Mouse (Mus musculus) G1E (cell line): Measurements from ENCODE around the gene Olfr790. TPM values are rescaled to one million over a fixed set of nuclear protein-coding genes. Genes with fewer than 3 reads are reported as not detected.

Source experiments
- ATAC-seq: 2 replicates; pipeline ENCODE4 v1.8.0; 2016; ENCODE audit warnings: mild to moderate bottlenecking; ENCODE audit not compliant: insufficient number of reproducible peaks, poor library complexity, low FRiP score, severe bottlenecking; ENCODE audit errors: extremely low read depth
- DNase-seq: peaks from one replicate; pipeline ENCODE4 v3.0.0; 2012; ENCODE audit warnings: low spot score
- H3K27me3 ChIP-seq: 2 replicates; pipeline ENCODE4 v1.6.1; 2012; ENCODE audit warnings: mild to moderate bottlenecking, low read length, inconsistent platforms; ENCODE audit not compliant: insufficient read depth
- H3K36me3 ChIP-seq: replicated peaks from 2 replicates; pipeline ENCODE3; 2012; ENCODE audit warnings: mild to moderate bottlenecking, inconsistent platforms
- H3K4me1 ChIP-seq: 2 replicates; pipeline ENCODE4 v1.6.1; 2012; ENCODE audit warnings: low read depth, low read length, inconsistent platforms, mixed read lengths; ENCODE audit not compliant: insufficient read depth
- H3K4me3 ChIP-seq: 2 replicates; pipeline ENCODE4 v1.5.1; 2012; ENCODE audit warnings: low read depth, mild to moderate bottlenecking, inconsistent platforms, low read length, moderate library complexity, mixed read lengths
- H3K9me3 ChIP-seq: replicated peaks from 2 replicates; pipeline ENCODE4 v1.6.1; 2012; ENCODE audit warnings: inconsistent platforms
- CTCF ChIP-seq: IDR thresholded peaks from 2 replicates; pipeline ENCODE4 v1.5.1; 2012; ENCODE audit warnings: low read depth, low read length, inconsistent platforms, mixed read lengths
- GATA1 ChIP-seq: IDR thresholded peaks from 2 replicates; pipeline ENCODE4 v1.6.1; 2012; ENCODE audit warnings: borderline replicate concordance, low read length, inconsistent platforms, mixed read lengths
- GATA2 ChIP-seq: IDR thresholded peaks from 2 replicates; pipeline ENCODE4 v1.6.1; 2012; ENCODE audit warnings: low read depth, low read length, inconsistent platforms, borderline replicate concordance
- POLR2AphosphoS5 ChIP-seq: IDR thresholded peaks from 2 replicates; pipeline ENCODE4 v1.6.1; 2012; ENCODE audit warnings: low read depth, low read length, inconsistent platforms; ENCODE audit not compliant: insufficient replicate concordance
- TAL1 ChIP-seq: conservative IDR thresholded peaks from 2 replicates; pipeline ENCODE4 v1.6.1; 2012; ENCODE audit warnings: low read depth, low read length, inconsistent platforms, mixed read lengths
- polyA plus RNA-seq: library from polyadenylated mRNA; stranded (reverse); fragments of >175 nt; gene quantifications from 2 replicates; pipeline ENCODE4 v1.2.3, GENCODE M21; 2012
- total RNA-seq, 2 experiments: library from RNA; stranded (forward) in 1 of 2; stranded (reverse) in 1 of 2; fragments of 200-1000 nt in 1 of 2; fragments of >200 nt in 1 of 2; fragmentation: Nextera tagmentation in 1 of 2; gene quantifications; 2 replicates each; pipeline ENCODE4 v1.2.3; 2014 to 2017

Gene Olfr790
- total and polyA plus RNA-seq, 3 experiments, result 0.11 TPM; not detected in 2

DNA sequence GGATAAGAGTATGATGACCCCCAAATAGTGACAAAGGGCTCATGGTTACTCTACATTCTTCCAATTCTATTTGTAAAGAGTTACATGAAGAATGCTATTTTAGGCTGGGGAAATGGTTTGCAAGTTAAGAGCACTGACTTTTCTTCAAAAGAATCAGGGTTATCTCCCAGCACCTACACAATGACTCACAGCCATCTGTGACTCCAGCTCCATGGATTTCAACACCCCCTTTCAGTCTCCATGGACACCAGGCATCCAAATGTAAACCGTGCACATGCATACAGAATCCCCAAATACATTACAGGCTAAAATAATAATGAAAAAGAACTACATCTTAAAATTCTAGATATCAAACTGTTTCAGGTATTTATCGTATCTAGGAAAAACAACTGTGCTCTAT is 8.2 kb upstream of the Olfr790 start:
- Histone ChIP-seq H3K4me1 (no peaks in the 10 kb centered on the region), H3K9me3 (no peaks in the 10 kb centered on the region), H3K4me3 (no peak overlapping the region), H3K27me3 (no peaks in the 10 kb centered on the region), H3K36me3 (no peaks in the 10 kb centered on the region)
- ATAC-seq (no peak), DNase-seq (no peak)
- no peak for TF ChIP-seq POLR2AphosphoS5
- TF ChIP-seq GATA2, result no peak
- TF ChIP-seq TAL1, result no peak
- TF ChIP-seq CTCF, result no peak
- TF ChIP-seq GATA1, result no peak

DNA sequence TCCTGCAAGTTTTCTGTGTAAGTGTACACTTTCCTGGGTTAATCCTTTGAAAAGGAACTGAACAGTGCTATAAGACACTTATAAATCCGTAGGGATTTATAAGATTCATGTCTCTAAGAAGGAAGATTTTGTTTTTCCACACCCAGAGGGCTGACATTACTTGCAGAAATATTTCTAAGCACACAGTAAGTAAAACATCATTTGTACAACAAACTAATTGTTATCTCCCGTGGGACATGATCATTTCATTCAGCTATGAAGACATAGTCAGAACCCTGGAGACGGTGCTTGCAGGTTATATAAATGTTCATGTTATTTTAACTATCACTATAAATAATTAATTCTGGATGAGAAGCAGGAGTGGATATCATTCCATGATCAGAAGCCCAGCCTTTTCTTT is 23.2 kb downstream of the Olfr790 start, which contains the start of gene Olfr791:
Gene Olfr791 (plus strand): TSS at position 301 of the 400 bp plus-strand sequence.
- ATAC-seq, result no peak
- no peak for TF ChIP-seq TAL1
- H3K4me3 ChIP-seq, result no peak within 1 kb of the TSS
- no peaks in the 10 kb centered on the region for H3K27me3 ChIP-seq
- H3K36me3 ChIP-seq, result no peaks in the 10 kb centered on the region
- no peaks in the 10 kb centered on the region for H3K4me1 ChIP-seq
- no peaks in the 10 kb centered on the region for H3K9me3 ChIP-seq
- no peak for DNase-seq

DNA sequence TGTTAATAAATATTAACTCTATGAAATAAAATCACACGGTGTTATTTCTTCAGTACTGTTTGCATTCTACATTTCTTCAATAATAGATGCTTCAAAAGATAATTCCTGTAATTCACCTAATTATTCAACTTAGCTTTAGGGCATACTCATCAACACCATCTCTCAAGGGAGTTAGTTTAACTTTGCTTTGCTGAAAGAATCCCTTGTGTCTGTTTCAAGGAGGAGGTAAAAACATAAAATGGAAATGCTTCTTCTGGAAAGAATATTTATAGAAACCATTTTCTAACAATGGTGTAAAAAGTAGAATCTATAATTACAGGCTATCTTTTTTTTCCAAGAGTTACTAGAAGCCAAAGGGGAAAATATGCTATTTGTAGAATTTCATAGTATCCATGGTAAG is 40.6 kb downstream of the Olfr790 start, which contains the start of gene Olfr792:
Gene Olfr792 (plus strand): TSS at position 301 of the 400 bp plus-strand sequence.
- Histone ChIP-seq H3K4me1 (no peaks in the 10 kb centered on the region), H3K36me3 (no peaks in the 10 kb centered on the region), H3K27me3 (no peaks in the 10 kb centered on the region), H3K9me3 (no peaks in the 10 kb centered on the region), H3K4me3 (no peak within 1 kb of the TSS)
- ATAC-seq, result no peak
- no peak for TF ChIP-seq GATA2
- TF ChIP-seq CTCF, result no peak
- no peak for TF ChIP-seq GATA1
- DNase-seq, result no peak

DNA sequence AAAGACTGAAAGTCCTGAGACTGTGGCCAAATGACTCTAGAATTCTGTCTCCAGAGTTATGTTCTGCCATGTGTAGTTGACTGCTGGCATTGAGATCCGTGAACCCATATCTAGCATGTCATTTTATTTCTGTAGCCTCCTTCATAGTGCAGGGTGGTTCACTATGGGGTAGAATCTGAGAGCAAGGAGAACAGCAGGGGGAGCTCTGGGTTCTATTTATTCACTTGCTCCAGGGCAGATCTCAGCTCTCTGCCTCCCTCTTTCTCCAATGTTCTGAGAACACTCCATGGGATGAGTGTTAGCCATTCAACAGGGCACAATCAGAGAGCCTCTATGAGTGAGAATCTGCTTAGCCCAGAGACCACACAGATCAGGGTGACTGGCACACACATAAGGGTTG is 51.1 kb downstream of the Olfr790 start:
- H3K4me1 ChIP-seq, result no peaks in the 10 kb centered on the region
- H3K36me3 ChIP-seq, result no peaks in the 10 kb centered on the region
- TF ChIP-seq CTCF, result no peak
- no peak for TF ChIP-seq GATA1
- TF ChIP-seq TAL1, result no peak
- no peak for TF ChIP-seq POLR2AphosphoS5
- TF ChIP-seq GATA2, result no peak
- H3K4me3 ChIP-seq, result no peak overlapping the region
- ATAC-seq (no peak), DNase-seq (no peak)
- peaks cover 2% of the 10 kb centered on the region for H3K9me3 ChIP-seq
- no peaks in the 10 kb centered on the region for H3K27me3 ChIP-seq

Other genes starting within 250 kb of the Olfr790 start
Only the 20 nearest of the 24 such genes appear.
- gene Olfr780, start 180.4 kb upstream of the Olfr790 start, total RNA-seq (2014; fragmentation: Nextera tagmentation), result not detected in 2 replicates
- gene Olfr780, start 180.4 kb upstream of the Olfr790 start, total RNA-seq (2017), result 0.17 and 0.33 TPM in 2 replicates
- gene Olfr780, start 180.4 kb upstream of the Olfr790 start, polyA plus RNA-seq, result not detected in 2 replicates
- gene Olfr781, start 169.6 kb upstream of the Olfr790 start, total RNA-seq (2014; fragmentation: Nextera tagmentation), result not detected in 2 replicates
- not detected in 2 replicates for gene Olfr781, start 169.6 kb upstream of the Olfr790 start, total RNA-seq (2017)
- not detected in 2 replicates for gene Olfr781, start 169.6 kb upstream of the Olfr790 start, polyA plus RNA-seq
- not detected in 2 replicates for gene Olfr782, start 149.6 kb upstream of the Olfr790 start, total RNA-seq (2014; fragmentation: Nextera tagmentation)
- gene Olfr782, start 149.6 kb upstream of the Olfr790 start, total RNA-seq (2017), result 0.23 TPM in 1 of 2 replicates, not detected in the other
- gene Olfr782, start 149.6 kb upstream of the Olfr790 start, polyA plus RNA-seq, result not detected in 2 replicates
- gene Olfr784, start 114.4 kb upstream of the Olfr790 start, total RNA-seq (2014; fragmentation: Nextera tagmentation), result not detected in 2 replicates
- 0.12 and 0.16 TPM in 2 replicates for gene Olfr784, start 114.4 kb upstream of the Olfr790 start, total RNA-seq (2017)
- not detected in 2 replicates for gene Olfr784, start 114.4 kb upstream of the Olfr790 start, polyA plus RNA-seq
- not detected in 2 replicates for gene Olfr785, start 93.1 kb upstream of the Olfr790 start, total RNA-seq (2014; fragmentation: Nextera tagmentation)
- 0.06 TPM in 1 of 2 replicates, not detected in the other for gene Olfr785, start 93.1 kb upstream of the Olfr790 start, total RNA-seq (2017)
- not detected in 2 replicates for gene Olfr785, start 93.1 kb upstream of the Olfr790 start, polyA plus RNA-seq
- not detected in 2 replicates for gene Olfr786, start 71.2 kb upstream of the Olfr790 start, total RNA-seq (2014; fragmentation: Nextera tagmentation)
- gene Olfr786, start 71.2 kb upstream of the Olfr790 start, total RNA-seq (2017), result not detected in 2 replicates
- not detected in 2 replicates for gene Olfr786, start 71.2 kb upstream of the Olfr790 start, polyA plus RNA-seq
- gene Olfr787, start 36.6 kb upstream of the Olfr790 start, total RNA-seq (2014; fragmentation: Nextera tagmentation), result not detected in 2 replicates
- gene Olfr787, start 36.6 kb upstream of the Olfr790 start, total RNA-seq (2017), result 0.16 TPM in 1 of 2 replicates, not detected in the other
- not detected in 2 replicates for gene Olfr787, start 36.6 kb upstream of the Olfr790 start, polyA plus RNA-seq
- not detected in 2 replicates for gene Olfr788, start 27.5 kb upstream of the Olfr790 start, total RNA-seq (2014; fragmentation: Nextera tagmentation)
- gene Olfr788, start 27.5 kb upstream of the Olfr790 start, total RNA-seq (2017), result 0.17 and 0.76 TPM in 2 replicates
- 0.02 TPM in 1 of 2 replicates, not detected in the other for gene Olfr788, start 27.5 kb upstream of the Olfr790 start, polyA plus RNA-seq
- gene Olfr789, start 13.7 kb upstream of the Olfr790 start, total RNA-seq (2014; fragmentation: Nextera tagmentation), result not detected in 2 replicates
- gene Olfr789, start 13.7 kb upstream of the Olfr790 start, total RNA-seq (2017), result 0.05 and 0.06 TPM in 2 replicates
- not detected in 2 replicates for gene Olfr789, start 13.7 kb upstream of the Olfr790 start, polyA plus RNA-seq
- gene Olfr791, start 23.3 kb downstream of the Olfr790 start, total RNA-seq (2014; fragmentation: Nextera tagmentation), result not detected in 2 replicates
- 0.05 and 0.29 TPM in 2 replicates for gene Olfr791, start 23.3 kb downstream of the Olfr790 start, total RNA-seq (2017)
- not detected in 2 replicates for gene Olfr791, start 23.3 kb downstream of the Olfr790 start, polyA plus RNA-seq
- not detected in 2 replicates for gene Olfr792, start 40.7 kb downstream of the Olfr790 start, total RNA-seq (2014; fragmentation: Nextera tagmentation)
- gene Olfr792, start 40.7 kb downstream of the Olfr790 start, total RNA-seq (2017), result not detected in 2 replicates
- not detected in 2 replicates for gene Olfr792, start 40.7 kb downstream of the Olfr790 start, polyA plus RNA-seq
- gene Olfr794, start 69.2 kb downstream of the Olfr790 start, total RNA-seq (2014; fragmentation: Nextera tagmentation), result not detected in 2 replicates
- gene Olfr794, start 69.2 kb downstream of the Olfr790 start, total RNA-seq (2017), result 0.27 TPM in 1 of 2 replicates, not detected in the other
- gene Olfr794, start 69.2 kb downstream of the Olfr790 start, polyA plus RNA-seq, result not detected in 2 replicates
- gene Olfr796, start 114.1 kb downstream of the Olfr790 start, total RNA-seq (2014; fragmentation: Nextera tagmentation), result not detected in 2 replicates
- gene Olfr796, start 114.1 kb downstream of the Olfr790 start, total RNA-seq (2017), result 0.22 and 0.23 TPM in 2 replicates
- not detected in 2 replicates for gene Olfr796, start 114.1 kb downstream of the Olfr790 start, polyA plus RNA-seq
- not detected in 2 replicates for gene Olfr798, start 129.4 kb downstream of the Olfr790 start, total RNA-seq (2014; fragmentation: Nextera tagmentation)
- gene Olfr798, start 129.4 kb downstream of the Olfr790 start, total RNA-seq (2017), result 0.06 TPM in 1 of 2 replicates, not detected in the other
- not detected in 2 replicates for gene Olfr798, start 129.4 kb downstream of the Olfr790 start, polyA plus RNA-seq
- not detected in 2 replicates for gene Olfr799, start 139.0 kb downstream of the Olfr790 start, total RNA-seq (2014; fragmentation: Nextera tagmentation)
- gene Olfr799, start 139.0 kb downstream of the Olfr790 start, total RNA-seq (2017), result 0.05 TPM in 1 of 2 replicates, not detected in the other
- not detected in 2 replicates for gene Olfr799, start 139.0 kb downstream of the Olfr790 start, polyA plus RNA-seq
- not detected in 2 replicates for gene Olfr800, start 159.2 kb downstream of the Olfr790 start, total RNA-seq (2014; fragmentation: Nextera tagmentation)
- gene Olfr800, start 159.2 kb downstream of the Olfr790 start, total RNA-seq (2017), result 0.12 and 0.27 TPM in 2 replicates
- gene Olfr800, start 159.2 kb downstream of the Olfr790 start, polyA plus RNA-seq, result not detected in 2 replicates
- not detected in 2 replicates for gene Olfr801, start 175.4 kb downstream of the Olfr790 start, total RNA-seq (2014; fragmentation: Nextera tagmentation)
- 0.06 and 0.16 TPM in 2 replicates for gene Olfr801, start 175.4 kb downstream of the Olfr790 start, total RNA-seq (2017)
- gene Olfr801, start 175.4 kb downstream of the Olfr790 start, polyA plus RNA-seq, result not detected in 2 replicates
- not detected in 2 replicates for gene Olfr802, start 189.7 kb downstream of the Olfr790 start, total RNA-seq (2014; fragmentation: Nextera tagmentation)
- 0.05 and 0.17 TPM in 2 replicates for gene Olfr802, start 189.7 kb downstream of the Olfr790 start, total RNA-seq (2017)
- not detected in 2 replicates for gene Olfr802, start 189.7 kb downstream of the Olfr790 start, polyA plus RNA-seq
- gene Olfr803, start 195.8 kb downstream of the Olfr790 start, total RNA-seq (2014; fragmentation: Nextera tagmentation), result not detected in 2 replicates
- gene Olfr803, start 195.8 kb downstream of the Olfr790 start, total RNA-seq (2017), result 0.05 TPM in 1 of 2 replicates, not detected in the other
- not detected in 2 replicates for gene Olfr803, start 195.8 kb downstream of the Olfr790 start, polyA plus RNA-seq
- not detected in 2 replicates for gene Olfr804, start 204.7 kb downstream of the Olfr790 start, total RNA-seq (2014; fragmentation: Nextera tagmentation)
- under 0.01 and 0.22 TPM in 2 replicates for gene Olfr804, start 204.7 kb downstream of the Olfr790 start, total RNA-seq (2017)
- gene Olfr804, start 204.7 kb downstream of the Olfr790 start, polyA plus RNA-seq, result not detected in 2 replicates